Comparison of ENCODE assay signal across 28 mouse cellular contexts in the genomic region with DNA sequence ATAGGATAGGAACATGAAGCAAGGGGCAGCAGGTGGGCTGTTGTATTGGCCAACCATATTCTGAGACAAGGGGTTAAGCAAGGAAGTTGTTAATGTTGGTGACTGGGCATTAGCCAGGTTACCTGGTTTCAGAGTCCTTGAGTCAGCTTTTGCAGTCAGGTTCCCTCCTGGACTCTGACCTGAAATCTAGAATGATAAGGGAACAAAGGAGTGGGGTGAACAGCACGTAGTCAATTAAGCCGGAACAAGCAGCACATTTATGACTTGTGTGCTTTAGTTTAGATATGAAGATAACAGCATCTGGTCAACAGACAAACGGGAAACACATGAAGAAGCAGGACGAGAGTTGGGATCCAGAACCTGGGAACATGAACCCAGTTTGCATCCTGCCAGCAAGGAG.
DNase-seq lines count a peak whose midpoint lies in the region; ATAC-seq and TF ChIP-seq lines count a peak whose summit lies in the region.
"Had no signal": no experiment of that assay in that cellular context is flagged by ENCODE, and none has a peak within 500 bp of the region (broad histone marks: within the 10 kb centered on the region; RNA-seq: fewer than 3 reads in every experiment).

No protein-coding gene starts in this region.

- no peaks in the 10 kb centered on the region for H3K27me3 ChIP-seq in intestine, embryonic 15.5 days (replicated peaks)
- H3K27me3 ChIP-seq in intestine, postnatal 0 days (replicated peaks; ENCODE audit: control insufficient read depth, insufficient read depth, low read length), result no peaks in the 10 kb centered on the region
- H3K27me3 ChIP-seq in stomach, embryonic 15.5 days (replicated peaks), result no peaks in the 10 kb centered on the region
- no peaks in the 10 kb centered on the region for H3K27me3 ChIP-seq in forebrain, embryonic 13.5 days
- H3K27me3 ChIP-seq: CH12.LX; heart, embryonic 12.5 days; heart, embryonic 15.5 days had no signal

- H3K27ac ChIP-seq in intestine, embryonic 15.5 days, result no peak overlapping the region
- no peak overlapping the region for H3K27ac ChIP-seq in intestine, postnatal 0 days (ENCODE audit: low read depth, low read length)
- H3K27ac ChIP-seq in stomach, embryonic 15.5 days, result no peak overlapping the region
- H3K27ac ChIP-seq in forebrain, embryonic 13.5 days, result no peak overlapping the region
- H3K27ac ChIP-seq: forebrain, embryonic 10.5 days; gastrocnemius, adult 2 months; heart, embryonic 15.5 days; hindbrain, embryonic 14.5 days; hindbrain, postnatal 0 days had no signal

- H3K36me3 ChIP-seq in intestine, embryonic 15.5 days, result no peaks in the 10 kb centered on the region
- H3K36me3 ChIP-seq in intestine, postnatal 0 days (ENCODE audit: control insufficient read depth, insufficient read depth), result no peaks in the 10 kb centered on the region
- no peaks in the 10 kb centered on the region for H3K36me3 ChIP-seq in stomach, embryonic 15.5 days
- H3K36me3 ChIP-seq in forebrain, embryonic 13.5 days (ENCODE audit: poor library complexity, severe bottlenecking), result no peaks in the 10 kb centered on the region
- H3K36me3 ChIP-seq: forebrain, embryonic 10.5 days; G1E; heart, embryonic 12.5 days; heart, embryonic 15.5 days had no signal

- DNase-seq in yolk sac, embryonic 10.5 days (ENCODE audit: low spot score), result peak; percentile 6
- no peak for DNase-seq in cerebellum, adult 11-12 months
- no peak for DNase-seq in thymus, postnatal 14 days
- DNase-seq: adrenal gland, adult 8-10 months; adrenal gland, postnatal 25 days; B cell, adult 2 months; cerebellum, adult 18-20 months; cerebellum, adult 9-10 months; cerebellum, postnatal 14 days; forebrain, postnatal 0 days; gastrocnemius, adult 2 months; gastrocnemius, postnatal 14 days; heart, adult 18-20 months; heart, postnatal 10 days; heart, postnatal 36 days had no signal

- H3K4me1 ChIP-seq in intestine, embryonic 15.5 days (replicated peaks), result no peaks in the 10 kb centered on the region
- no peaks in the 10 kb centered on the region; the same call in 1 of the 2 replicates for H3K4me1 ChIP-seq in intestine, postnatal 0 days (replicated peaks; ENCODE audit: control insufficient read depth, insufficient read depth, low read length)
- no peaks in the 10 kb centered on the region for H3K4me1 ChIP-seq in stomach, embryonic 15.5 days
- no peaks in the 10 kb centered on the region for H3K4me1 ChIP-seq in forebrain, embryonic 13.5 days

- H3K9me3 ChIP-seq in intestine, embryonic 15.5 days, result no peaks in the 10 kb centered on the region
- no peaks in the 10 kb centered on the region for H3K9me3 ChIP-seq in intestine, postnatal 0 days (ENCODE audit: control insufficient read depth)
- H3K9me3 ChIP-seq in stomach, embryonic 15.5 days, result no peaks in the 10 kb centered on the region
- H3K9me3 ChIP-seq in forebrain, embryonic 13.5 days (replicated peaks), result no peaks in the 10 kb centered on the region; the same call in 1 of the 2 replicates
- H3K9me3 ChIP-seq: heart, embryonic 12.5 days had no signal

- H3K4me2 ChIP-seq in intestine, embryonic 15.5 days (replicated peaks), result no peak overlapping the region
- no peak overlapping the region for H3K4me2 ChIP-seq in intestine, postnatal 0 days (replicated peaks; ENCODE audit: low read depth)
- H3K4me2 ChIP-seq in stomach, embryonic 15.5 days, result no peak overlapping the region
- no peak overlapping the region for H3K4me2 ChIP-seq in forebrain, embryonic 13.5 days
- H3K4me2 ChIP-seq: heart, embryonic 12.5 days; heart, embryonic 15.5 days; hindbrain, embryonic 14.5 days had no signal

- no peak for TF ChIP-seq CTCF in intestine, postnatal 0 days (IDR thresholded peaks at IDR 0.05; ENCODE audit: low read depth)

- no peak overlapping the region for H3K9ac ChIP-seq in intestine, embryonic 15.5 days
- H3K9ac ChIP-seq in intestine, postnatal 0 days (ENCODE audit: low read depth, low read length), result no peak overlapping the region
- no peak overlapping the region for H3K9ac ChIP-seq in stomach, embryonic 15.5 days
- no peak overlapping the region for H3K9ac ChIP-seq in forebrain, embryonic 13.5 days
- H3K9ac ChIP-seq: forebrain, postnatal 0 days; heart, embryonic 12.5 days; heart, embryonic 15.5 days; hindbrain, embryonic 14.5 days had no signal

- WGBS in intestine, embryonic 15.5 days, result 51% methylated on average over 4 of the region's 4 CpGs
- WGBS in intestine, postnatal 0 days, result 37% methylated on average over 4 of the region's 4 CpGs
- 68% methylated on average over 4 of the region's 4 CpGs for WGBS in stomach, embryonic 15.5 days
- 91% methylated on average over 4 of the region's 4 CpGs for WGBS in forebrain, embryonic 13.5 days

- H3K4me3 ChIP-seq in intestine, embryonic 15.5 days (replicated peaks), result no peak overlapping the region
- no peak overlapping the region for H3K4me3 ChIP-seq in intestine, postnatal 0 days (ENCODE audit: low read depth, low read length)
- H3K4me3 ChIP-seq in stomach, embryonic 15.5 days (replicated peaks), result no peak overlapping the region
- H3K4me3 ChIP-seq in forebrain, embryonic 13.5 days, result no peak overlapping the region
- H3K4me3 ChIP-seq: forebrain, embryonic 10.5 days; gastrocnemius, adult 2 months; heart, embryonic 12.5 days; heart, embryonic 15.5 days had no signal

- ATAC-seq in intestine, embryonic 15.5 days, result peak; percentile 96
- ATAC-seq in intestine, postnatal 0 days, result peak; percentile 99
- ATAC-seq in stomach, embryonic 15.5 days (ENCODE audit: insufficient read depth, low FRiP score, low read depth), result peak; percentile 73; the same call in 1 of the 2 replicates
- ATAC-seq in forebrain, embryonic 13.5 days, result no peak
- ATAC-seq: forebrain, embryonic 14.5 days; forebrain, postnatal 0 days; hindbrain, postnatal 0 days; Patski had no signal
